Mouse (Mus musculus): ENCODE measurements around the gene Usp6nl.

- TF ChIP-seq CTCF (IDR thresholded peaks at IDR 0.05; ENCODE audit: extremely low read depth, insufficient read depth, low read length), result no peak
- TF ChIP-seq POLR2A (IDR thresholded peaks at IDR 0.05; ENCODE audit: extremely low read depth, insufficient read depth, low read length), result no peak
Observed at GRCm38 (mm10) chr2:6459282-6460047, 137.0 kb downstream of the Usp6nl start.

Data from cortical plate, adult 2 months (tissue).